Mouse (Mus musculus) ovary, adult 18-20 months (tissue): ENCODE data around the gene Otud4.
A peak's percentile ranks its signal among the peaks of the same experiment; 100 is the strongest.
"Not testable (repeated sequence)": the region's sequence is repeated elsewhere in the genome, so short reads cannot be mapped to it uniquely, and the experiment has no call there.

Experiments used
- DNase-seq: peaks from one replicate; pipeline ENCODE4 v3.0.0; 2022; ENCODE audit warnings: low spot score, mixed read lengths

Gene Otud4

DNA sequence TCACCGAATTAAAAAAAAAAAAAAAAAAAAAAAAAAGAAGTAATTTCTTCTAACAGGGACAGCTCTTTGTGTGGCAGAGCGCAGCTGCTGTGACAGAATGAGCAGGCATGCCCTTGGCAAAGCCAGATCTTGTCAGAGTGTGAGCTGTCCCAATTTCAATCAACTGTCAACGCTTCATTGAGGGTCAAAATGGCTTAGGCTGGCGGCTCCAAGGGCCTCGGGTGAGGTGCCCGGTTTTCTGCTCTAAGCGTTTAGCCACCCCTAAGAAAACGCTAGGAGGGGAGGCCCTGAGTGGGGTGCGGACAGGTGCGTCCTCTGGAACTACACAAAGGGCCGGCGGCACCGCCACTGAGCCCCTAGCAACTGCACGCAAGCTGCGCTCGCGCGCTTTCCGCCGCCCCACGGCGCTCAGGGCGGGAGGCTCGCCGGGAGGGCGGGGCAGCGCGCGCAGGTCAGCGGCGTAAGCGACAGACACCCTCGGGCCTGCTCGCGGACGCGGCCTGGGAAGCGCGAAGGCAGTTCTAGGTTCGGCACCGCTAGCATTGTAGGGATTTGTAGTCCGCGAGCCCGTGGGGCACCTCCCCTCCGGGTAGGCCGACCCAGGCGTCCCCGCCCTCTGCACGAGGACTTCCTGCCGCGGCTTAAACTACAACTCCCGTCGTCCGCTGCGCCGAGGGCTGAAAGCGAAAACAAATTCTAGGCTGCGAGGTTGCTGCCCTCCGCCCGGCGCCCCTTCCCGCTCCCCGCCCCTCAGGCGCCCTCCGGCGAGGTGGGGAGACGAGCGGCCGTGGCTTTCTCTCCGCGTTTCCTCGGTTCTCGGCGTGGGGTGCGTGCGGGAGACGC lies 490 bp upstream of the Otud4 start:
- DNase-seq = peak; percentile 99

DNA sequence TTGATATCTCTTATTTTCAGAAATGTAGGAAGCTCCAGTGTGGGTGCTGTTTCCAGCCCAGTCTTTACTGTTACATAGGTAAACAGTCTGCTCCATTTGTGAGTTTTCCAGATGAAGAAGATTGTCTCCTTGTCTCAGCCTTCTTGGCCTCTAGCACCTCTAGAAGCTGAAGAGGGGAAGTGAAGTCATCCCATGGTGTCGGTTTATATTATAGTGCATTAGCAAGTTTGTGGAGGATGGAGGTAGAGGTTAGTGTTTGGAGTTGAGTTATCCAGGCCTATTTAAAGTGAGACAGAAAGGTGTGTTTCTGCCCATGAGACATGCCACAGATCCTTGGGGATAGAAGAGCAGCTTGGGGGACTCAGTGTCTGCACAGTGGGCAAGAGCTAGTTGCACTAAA lies 1.7 kb downstream of the Otud4 start:
- no peak for DNase-seq

DNA sequence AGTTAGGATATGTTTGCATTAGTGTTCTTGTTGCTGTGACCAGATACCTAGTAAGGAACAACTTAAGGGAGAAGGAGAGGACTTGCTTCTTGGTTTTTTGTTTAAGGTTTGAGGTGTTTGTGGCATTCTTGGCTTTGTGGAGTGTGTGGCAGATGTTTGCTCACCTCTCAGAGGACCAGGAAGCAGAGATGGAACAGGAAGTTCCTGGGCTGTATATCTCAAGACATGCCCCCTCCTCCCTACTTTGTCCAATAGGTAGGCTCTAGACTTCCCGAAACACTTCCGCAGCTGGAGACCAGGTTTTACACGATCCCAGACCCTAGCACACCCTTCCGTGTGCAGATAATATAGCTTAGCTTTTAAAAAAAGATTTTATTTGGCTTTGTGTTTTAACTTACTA lies 10.2 kb downstream of the Otud4 start:
- DNase-seq = no peak

DNA sequence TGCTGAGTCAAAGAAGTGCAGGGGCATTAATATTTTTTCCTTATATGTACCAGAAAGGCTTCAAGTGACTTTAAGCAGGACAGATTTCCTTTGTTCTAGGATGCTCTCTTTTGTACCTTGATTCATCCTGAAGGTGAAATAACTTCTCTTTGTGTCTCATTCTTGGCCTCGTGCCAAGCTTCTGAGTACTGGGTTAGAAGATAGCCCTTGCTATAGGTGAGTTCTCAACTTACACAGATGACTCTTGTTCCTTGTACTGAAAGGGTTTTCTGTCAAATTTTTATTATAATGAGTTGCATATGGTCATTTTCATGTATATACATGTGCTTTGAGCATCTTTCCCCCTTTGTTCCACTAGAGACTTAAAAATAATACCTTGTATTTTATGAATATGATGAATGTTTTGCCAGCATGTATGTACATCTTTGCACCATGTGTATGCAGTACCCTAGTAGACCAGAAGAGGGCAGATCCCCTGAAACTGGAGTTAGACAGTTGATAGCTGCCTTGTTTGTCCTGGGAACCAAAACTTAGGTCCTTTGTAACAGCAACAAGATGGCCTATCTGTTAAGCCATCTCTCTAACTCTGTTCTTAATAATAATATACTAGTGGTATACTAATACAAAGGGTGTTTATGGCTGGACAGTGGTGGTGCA lies 10.9 kb downstream of the Otud4 start:
- DNase-seq = no peak

DNA sequence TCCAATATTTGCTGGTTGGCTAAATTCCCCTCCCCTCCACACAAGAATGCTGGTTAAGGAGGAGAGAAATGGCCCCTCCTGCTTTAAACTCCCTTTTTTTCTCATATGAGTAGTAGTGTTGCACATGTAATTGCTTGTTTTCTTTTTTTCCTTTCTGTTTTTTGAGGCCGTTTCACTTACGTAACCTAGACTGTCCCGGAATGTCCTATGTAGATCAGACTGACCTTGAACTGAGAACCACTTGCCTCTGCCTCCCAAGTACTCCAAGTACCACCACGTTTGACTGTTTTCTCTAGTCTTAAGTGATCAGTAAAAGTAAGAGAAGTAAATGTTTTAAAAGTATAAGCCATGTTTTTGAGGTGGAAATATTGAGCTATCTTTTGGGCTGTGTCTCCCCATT lies 14.3 kb downstream of the Otud4 start:
- DNase-seq = no peak

DNA sequence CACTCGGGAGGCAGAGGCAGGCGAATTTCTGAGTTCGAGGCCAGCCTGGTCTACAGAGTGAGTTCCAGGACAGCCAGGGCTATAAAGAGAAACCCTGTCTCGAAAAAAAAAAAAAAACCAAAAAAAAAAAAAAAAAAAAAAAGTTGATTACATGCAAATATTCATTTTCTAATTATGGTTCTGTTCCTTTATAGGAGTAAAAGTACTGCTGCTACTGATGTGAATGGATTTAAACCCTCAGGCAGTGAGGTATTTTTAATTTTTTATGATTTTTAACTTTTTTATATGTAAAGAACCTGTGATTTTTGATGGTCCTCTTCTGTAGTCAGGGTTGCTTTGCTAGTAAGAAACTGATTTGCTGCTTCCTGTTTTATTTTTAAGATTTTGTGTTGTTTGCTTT lies 19.3 kb downstream of the Otud4 start:
- not testable (repeated sequence) for DNase-seq

DNA sequence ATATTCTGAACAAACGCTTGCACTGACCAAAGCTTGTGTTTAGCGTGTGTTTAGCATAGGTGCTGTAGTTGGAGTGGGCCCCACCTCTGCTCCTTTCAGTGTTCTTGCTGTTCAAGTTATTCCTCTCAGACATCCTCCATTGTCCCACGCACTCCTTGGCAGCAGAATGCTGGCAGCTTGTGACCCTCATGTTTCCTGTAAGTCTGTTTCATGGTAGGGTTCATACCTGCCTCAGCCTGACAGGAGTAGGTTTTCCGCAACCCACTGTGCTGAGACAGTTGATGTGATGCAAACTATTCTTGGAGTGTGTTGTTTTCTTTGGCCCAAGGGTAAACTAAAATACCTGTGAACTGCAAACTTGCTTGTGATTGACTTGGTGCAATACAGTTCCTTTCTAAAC lies 37.0 kb downstream of the Otud4 start:
- no peak for DNase-seq

DNA sequence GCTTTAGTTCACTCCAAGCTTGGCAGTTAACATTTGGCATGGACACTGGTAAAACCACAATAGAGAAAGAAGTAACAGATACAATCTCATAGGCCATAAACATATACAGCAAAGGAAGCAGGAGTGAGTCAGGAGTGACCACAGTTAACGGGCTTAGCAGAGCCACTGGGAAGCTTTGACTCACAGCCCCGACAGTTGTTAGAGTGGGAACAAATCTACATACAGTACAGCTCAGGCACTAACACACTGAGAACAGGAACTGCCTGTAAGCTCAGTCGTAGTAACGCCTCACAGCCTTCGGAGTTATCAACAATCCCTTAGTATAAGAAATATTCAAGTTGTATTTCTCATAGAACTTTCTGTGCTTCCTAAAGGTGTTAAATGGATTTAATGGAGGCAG lies 39.6 kb downstream of the Otud4 start:
- no peak for DNase-seq

DNA sequence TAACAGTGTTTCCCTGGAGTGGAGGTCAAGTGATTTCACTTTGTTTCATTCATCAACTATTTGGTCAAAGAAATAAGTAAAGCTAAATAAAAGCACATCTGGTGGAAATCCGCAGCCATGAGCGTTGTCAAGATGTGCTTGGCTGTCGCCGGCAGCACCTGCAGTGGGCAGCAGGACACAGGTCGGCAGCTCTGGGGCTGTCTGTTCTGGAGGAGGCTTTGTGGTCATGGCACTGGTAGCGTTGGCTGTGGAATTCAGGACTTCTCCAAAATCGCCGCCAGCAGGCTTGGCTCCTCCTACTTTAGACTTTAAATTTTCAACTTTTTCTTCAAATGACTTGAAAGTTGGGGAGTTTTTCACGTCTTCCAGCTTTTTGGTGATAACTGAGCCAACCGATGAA lies 40.7 kb downstream of the Otud4 start:
- not testable (repeated sequence) for DNase-seq

DNA sequence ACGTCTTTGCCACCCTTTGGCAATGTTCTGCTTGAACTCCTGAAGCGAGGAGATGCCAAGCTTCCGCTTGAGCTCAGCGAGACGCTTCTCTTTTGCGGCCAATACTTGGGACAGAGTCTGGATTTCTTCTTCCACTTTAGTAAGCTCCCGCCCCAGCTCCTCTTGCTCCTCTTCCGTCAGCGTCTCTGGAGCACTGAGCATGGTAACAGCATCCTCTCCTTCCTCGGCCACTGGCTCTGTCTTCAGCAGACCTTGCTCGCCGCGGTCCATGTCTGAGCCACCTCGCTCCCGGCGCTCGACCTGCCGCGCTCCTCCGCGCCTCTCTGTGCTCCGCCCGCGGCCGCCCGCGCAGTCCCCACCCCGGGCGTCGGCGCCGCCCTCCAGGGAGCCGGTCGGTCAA lies 41.1 kb downstream of the Otud4 start:
- DNase-seq = no peak

DNA sequence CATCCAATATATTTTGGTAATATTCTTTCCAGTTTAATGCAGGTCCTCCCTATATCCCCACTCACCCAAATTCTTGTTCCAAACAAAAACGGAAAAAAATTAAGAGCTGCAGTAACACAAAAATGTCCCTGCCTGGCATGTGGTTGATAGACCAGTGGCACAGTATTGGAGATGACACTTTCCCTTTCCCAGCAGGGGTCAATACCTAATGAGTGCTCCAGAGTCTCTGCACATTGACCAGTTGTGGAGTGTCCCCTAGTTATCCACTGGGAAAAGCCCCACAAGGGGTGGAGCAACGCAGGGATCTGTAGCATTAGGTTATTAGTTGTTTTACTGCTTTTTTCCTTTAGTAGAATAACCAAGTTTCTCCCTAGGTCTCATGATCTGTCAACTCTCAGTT lies 41.5 kb downstream of the Otud4 start:
- DNase-seq = no peak

DNA sequence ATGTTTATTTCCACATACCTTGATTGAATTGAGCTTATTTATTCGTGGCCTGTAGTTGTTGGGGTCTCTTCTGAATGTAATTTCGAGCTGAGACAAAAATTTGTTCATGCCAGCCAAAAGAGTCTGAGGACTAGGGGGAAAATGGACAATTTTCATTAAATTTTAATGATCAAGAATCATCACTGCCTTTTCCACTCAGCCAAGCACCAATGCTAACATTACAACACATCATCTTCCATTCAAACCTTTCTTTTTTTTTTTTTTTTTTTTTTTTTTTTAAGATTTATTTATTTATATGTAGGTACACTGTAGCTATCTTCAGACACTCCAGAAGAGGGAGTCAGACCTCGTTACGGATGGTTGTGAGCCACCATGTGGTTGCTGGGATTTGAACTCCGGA lies 46.5 kb downstream of the Otud4 start:
- not testable (repeated sequence) for DNase-seq

DNA sequence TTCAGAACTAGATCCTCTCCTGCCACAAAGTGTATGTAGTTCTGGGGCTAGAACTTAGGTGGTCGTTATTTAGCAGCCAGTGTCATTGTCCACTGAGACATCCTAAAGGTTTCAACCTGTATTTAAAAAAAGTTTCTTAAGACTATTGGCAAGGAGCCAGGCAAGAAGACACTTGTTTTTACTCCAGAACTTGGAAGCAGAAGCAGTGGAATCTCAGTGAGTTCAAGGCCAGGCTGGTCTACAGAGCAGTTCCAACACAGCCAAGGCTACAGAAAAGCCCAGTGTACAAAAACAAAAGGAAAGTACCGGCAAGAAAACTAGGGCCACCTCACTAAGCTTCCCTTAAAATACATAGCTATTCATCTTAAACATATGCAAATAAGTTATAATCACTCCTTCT lies 53.1 kb downstream of the Otud4 start:
- peak; percentile 61 for DNase-seq

DNA sequence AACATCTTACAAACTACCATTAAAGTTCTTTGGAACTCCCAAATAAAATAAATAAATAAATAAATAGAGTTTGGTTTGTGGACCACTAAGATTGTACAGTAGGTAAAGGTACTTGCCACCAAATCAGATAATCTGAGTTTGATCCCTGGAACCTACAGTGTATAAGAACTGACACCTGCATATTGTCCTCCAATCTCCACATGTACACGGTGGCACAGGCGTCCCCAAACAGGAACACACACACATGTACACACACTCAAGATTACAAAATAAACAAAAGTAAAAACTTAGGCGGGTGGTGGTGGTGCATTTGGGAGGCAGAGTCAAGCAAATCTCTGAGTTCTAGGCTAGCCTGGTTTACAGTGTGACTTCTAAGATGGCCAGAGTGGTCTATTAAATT lies 67.3 kb downstream of the Otud4 start:
- DNase-seq = no peak

DNA sequence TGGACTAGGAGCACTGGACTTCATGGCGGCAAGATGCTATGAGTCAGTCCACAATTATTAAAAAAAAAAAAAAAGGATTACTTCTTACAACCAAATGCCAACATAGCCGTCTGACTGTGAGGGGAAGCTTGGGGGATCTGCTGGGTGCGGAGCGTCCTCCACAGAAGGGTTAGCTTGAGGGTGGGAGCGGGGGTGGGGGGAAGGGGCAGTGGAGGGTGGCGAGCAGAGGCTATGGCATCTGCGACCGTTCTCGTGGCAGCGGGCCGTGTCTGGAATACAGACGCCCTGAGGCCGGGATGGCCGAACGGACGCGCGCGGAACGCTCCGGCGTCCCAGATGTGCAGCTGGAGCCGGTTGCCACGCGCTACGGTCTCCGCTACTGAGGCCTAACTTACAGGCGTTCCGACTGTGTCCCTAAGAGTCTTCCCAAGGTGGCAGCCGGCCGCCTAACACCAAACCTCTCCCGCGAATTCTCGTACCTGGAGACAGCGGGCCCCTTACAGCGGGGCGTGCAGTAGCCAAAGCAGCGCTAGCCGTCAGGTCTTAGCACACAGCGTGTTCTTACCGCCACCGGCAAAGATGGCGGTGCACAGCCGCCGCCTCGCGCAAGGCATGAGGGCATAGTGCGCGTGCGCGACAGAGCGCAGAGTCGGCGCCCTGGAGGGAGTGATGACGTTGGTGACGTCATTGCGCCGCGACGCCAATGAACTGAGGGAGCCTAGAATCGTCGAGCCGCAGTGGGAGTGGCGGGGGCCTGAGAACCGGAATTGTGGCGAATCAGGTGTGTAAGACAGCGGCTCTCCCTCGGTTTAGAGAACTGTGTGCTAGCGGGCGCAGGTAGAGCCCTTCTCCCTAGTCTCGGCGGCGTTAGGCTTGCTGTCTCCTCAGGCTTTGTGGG lies 71.9 kb downstream of the Otud4 start, which contains the start of the genes Abce1 and Anapc10:
Abce1 (minus strand) TSS at position 677 of the 898 bp plus-strand sequence.
Anapc10 (plus strand) TSS at position 757 of the 898 bp plus-strand sequence.
- DNase-seq = peak; percentile 93

DNA sequence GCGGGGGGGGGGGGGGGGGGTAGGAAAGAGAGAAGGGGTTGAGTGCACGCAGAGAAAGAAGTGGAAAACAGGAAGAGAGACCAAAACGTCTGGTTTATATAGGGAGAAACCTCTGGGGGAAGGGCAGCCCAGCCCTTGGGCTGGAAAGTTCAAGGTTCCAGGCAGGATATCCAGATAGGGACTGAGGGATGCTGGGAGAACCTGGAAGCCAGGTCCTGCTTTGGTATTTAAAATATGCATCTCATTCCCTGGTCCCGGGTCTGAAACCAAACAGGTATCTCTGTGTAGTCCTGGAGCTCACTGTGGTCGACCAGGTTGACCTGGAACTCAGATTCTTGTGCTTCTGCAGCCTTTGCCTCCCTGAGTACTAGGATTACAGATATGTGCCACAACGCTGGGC lies 73.3 kb downstream of the Otud4 start:
- DNase-seq = no peak

DNA sequence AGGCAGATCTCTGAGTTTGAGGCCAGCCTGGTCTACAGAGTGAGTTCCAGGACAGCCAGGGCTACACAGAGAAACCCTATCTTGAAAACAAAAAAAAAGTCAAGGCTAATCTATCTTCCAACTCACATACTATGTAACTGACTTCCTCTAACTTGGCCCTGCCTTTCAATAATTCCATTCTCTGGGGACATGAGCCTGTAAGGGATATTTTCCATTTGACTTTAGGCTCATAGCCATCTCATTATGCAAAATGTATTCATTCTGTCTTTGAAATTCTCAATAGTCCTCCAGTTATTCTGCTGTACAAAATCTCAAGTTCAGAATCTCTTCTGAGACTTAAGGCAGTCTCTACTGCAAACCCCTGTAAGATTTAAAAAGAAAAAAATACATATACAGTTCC lies 82.1 kb downstream of the Otud4 start:
- no peak for DNase-seq

DNA sequence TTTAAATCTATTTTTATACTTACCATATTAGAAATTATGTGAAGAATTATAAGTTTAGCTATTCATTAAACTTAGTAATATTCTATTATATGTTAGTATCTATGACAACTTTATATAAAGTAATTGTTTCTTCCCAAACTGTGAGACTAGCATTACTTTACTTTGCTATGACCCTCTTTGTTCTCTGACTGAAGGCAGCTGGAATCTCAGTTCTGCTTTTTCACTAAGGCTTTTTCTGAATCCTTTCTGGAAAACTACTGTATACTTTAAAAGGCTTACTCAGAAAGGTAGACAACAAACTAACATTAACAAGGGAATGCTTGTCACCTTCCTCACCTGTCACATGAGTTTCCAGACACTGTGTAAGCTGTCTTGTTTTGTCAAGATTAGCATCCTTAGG lies 83.9 kb downstream of the Otud4 start:
- DNase-seq = no peak

DNA sequence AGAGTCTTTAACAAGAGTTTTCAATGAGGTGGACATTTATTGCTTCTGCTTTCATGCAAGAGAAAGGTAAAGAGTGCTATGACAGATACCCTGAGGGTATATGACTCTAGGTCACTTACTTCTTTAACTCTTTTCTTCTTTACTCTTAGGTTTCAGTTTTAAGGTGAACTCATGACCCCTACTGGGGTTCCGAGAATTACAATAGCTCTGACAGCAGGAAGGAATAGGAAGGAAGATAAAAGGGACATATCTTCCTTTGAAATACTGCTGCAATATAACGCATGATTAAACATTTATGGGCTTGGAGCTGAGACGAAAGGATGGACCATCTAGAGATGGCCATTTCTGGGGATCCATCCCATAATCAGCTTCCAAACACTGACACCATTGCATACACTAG lies 85.2 kb downstream of the Otud4 start:
- no peak for DNase-seq
